Mouse (Mus musculus) Muller cell, postnatal 12 days (primary cell): ENCODE data around the gene Nars2.

ENCODE experiments used
- DNase-seq: peaks from one replicate; pipeline ENCODE4 v3.0.0-alpha.2; 2015; ENCODE audit errors: inconsistent ontology term

Gene Nars2

DNA sequence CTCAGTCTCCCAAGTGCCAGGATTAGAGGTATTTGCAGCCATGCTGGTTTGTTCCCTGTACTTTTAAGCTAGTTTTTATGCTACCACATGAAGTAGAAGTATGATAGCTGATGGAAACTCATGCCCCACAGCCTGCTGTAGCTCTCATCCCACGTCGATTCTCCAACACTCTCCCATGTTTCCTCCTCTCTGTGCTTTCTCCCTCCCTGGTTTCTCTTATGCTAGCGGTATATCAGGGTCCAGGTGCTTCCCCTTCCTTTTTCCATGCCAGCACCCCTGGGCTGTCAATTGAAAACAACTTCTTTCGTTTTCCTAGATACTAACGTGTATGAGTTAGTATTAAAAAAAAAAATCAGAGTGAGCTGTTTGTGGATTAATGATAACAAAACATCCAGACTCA, 120.8 kb downstream of the Nars2 start:
- no peak for DNase-seq

DNA sequence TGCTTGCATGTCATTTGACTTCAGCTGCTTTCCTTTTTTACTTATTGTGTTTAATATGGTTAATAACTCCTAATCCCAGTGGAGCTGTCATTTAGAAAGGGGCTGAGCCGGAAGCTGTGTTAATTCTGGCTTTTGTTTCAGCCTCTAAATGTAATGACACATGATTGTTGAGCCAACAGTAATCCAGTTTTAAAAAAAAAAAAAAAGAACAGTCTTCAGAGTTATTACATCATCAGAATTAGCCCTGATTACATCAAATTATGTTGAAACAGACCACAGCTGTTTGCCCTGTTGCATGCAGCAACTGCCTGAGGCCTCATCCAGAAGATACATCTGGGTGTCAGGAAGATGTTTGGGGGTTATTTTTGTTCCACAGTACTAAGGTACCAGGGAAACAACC, 123.7 kb downstream of the Nars2 start:
- DNase-seq: no peak

DNA sequence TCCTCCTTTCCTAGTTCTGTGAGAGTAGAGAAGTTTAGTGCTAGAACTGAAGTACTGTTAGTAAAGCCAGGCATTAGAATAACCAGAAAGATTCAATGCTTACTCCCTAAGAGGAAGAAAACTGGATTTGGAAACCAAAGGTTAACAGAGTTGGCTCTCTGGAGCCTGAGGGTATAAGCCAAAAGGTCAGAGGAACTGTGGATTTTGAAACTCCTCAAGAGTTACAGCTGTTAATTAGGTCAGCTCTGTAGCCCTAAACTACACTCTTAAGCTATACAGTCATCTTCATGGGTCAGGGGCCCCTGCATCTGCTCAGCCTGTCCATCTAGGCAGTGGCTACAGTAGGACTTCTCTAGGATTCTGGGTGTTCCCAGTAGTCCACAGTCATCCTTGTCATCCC, 125.7 kb downstream of the Nars2 start:
- DNase-seq: no peak

DNA sequence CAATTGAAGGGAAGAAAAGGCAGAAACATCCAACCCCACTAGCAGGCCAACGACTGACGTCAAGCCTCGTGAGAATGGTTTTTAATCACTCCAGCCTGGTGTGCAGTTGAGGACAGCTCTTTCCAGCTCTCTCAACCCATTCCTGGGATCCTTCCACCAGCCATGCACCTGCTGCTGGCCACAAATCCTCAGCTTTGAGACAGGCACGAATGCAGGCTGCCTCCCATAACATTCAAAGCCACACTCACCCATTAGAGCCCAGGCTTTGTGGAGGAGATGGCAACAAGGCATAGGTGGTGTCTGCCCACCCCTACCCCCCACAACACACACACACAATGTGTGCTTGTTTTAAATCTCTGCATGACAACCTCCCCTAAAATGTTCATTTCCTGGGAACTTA, 127.4 kb downstream of the Nars2 start:
- no peak for DNase-seq

DNA sequence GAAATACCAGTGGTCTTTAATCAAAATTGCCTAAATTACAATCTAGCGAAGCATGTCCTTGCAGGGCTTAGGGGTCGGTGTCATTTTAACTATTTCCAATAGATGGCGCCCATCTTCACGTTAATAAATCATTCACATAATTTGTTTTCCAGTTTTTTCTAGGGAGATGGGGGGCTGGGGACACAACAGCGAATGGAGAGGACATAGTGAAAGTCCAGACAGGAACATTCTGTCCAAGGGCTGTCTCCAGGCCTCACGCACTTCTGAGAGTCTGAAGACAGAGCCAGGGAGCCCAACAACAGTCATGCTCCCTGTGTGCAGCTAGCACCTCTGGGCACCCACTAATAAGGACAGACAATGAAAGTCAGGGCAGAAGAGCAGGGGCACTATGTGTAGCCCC, 127.8 kb downstream of the Nars2 start:
- DNase-seq: peak; percentile 49

DNA sequence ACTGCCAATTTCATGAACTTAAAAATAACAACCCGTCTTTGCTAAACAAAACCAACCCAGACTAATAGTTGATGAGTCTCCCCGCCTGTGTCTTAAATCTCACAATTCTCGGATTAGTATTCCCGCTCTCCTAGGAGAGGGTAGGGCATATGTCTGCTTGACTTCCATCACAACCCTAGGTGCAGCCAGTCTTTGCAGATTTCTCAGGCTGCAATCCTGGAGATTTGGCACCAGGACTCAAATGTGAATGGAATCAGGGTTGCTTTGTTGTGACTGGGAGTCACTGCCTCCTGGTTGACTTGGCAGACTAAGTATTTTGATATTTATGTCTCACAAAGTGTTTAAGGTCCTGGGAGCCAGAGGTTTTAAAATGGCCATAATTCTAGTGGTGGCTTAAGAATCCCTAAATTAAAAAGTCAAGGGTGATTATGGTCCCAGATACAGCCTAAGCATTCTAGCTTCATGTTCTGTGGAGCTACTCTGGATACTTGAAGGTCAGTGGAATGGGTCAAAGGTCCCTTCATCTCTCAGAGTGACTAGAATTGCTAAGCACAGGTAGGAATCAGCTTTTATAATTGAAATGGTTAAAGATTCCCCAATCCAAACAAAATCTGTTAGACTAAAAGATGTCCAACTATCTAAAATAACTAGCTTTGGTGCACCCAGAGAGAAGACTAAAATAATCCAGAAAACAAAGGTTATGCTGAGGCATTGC, 128.5 kb downstream of the Nars2 start:
- no peak for DNase-seq

DNA sequence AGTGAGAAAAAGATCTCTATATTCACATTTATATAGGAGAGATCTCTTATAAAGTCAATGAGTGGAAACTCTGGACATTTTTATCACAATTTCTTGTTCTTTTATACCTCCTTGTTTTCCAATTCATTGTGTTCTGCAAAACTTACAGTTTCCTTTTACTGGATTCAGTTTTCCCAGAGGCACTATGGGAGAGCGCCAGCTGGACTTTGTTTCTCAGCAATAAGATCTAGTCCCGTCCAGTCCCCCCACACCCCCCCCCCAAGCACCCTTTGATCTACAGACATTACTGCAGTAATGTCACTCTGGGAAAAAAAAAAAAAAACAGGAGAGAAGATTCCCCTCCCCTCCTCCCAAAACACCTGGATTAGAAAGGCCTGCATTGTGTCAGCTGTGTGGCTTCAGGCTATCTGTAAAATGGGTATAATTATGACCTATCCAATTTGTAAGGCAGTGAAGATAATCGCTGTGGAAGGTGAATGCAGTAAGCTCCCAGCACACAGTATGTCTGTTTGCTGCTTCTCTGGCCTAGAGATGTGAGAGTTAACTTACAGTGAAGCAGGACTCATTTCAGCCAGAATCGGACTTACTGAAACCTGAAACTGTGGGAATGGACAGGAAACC, 129.4 kb downstream of the Nars2 start:
- DNase-seq: no peak

DNA sequence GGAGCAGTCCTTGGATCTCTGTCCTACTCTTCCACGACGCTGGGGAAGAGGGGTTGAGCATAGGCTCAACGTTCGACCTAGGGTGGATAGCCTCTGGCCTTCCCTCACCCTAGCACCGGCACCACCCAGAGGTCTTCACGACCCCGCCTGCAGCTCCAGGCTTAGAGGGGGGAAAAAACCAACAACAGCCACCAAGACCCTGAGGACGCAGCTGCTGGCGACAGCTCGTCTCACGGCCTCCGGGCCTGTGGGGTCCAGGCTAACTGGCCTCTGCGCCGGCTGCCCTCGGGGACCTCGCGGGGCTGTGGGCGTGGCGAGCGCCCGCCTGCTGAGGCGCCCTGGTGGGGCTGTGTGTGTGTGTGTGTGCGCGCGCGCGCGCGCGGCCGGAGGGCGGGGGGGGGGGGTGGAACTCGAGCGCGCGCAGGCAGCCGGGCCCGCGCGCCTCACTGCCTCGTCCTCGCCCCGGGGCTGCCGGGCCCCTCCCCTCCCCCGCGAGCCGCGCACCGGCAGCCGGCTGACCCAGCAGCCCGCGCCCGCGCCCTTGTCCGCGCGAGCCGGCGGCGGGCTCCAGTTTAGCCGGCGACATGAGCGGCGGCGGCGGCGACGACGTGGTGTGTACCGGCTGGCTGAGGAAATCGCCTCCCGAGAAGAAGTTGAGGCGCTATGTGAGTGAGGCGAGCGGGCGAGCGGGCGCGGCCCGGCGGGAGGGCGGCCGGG, 130.1 kb downstream of the Nars2 start, which contains the start of gene Gab2:
Gene Gab2 (plus strand): TSS at position 345 of the 717 bp plus-strand sequence.
- peak; percentile 79 for DNase-seq

DNA sequence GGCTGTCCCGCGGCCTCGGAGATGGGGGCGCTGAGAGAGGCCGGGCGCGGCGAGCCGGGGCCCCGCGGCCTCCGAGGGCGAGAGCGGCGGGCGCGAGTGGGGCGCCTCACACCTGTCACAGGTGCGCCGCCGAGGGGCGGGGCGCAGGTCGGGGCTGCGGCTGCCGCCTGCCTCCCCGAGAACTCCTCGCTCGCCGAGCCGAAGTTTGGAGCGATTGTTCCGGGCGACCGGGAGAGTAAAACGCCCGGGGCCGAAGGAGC, 130.6 kb downstream of the Nars2 start:
- DNase-seq: no peak

DNA sequence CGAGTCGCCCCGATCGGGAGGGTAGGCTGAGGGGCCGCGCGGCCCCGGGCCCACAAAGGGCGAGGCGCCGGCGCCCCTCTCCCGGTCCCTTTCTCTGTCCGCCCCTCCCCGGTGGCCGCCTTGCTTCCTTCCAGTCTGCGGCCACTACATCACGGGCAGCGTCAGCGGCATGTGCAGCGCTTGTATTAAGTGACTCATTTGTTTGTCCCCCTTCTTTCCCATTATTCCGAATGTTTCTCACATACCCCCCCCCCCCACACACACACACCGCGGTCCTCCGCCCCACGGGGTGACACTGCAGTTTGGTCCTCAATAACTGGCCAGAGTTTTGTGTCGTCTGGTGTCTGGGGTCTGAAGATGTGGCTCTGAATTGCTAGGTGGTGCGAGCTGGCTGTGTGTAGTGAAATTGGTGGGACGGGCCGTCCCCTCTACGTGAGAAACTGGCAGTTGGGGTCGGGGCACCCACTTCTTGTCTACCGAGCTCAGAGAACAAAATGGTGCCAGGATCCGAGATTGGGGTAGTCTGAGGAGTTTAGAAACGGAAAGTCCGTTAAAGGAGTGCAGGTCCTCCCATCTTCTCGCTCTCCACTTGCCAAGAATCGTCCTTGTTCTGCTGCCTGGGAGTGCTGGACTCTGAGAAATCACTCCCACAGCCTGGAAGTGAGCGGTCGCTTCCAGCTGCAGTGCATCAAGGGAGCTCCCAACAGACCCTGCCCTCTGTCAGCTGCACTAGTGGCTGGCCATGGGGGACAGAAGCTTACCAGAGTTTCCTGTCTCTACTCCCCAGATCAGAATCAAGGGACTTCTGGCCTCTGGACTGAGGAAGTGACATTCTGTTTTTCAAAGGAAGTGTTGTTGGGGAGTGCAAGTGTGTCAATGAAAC, 131.2 kb downstream of the Nars2 start:
- DNase-seq: peak; percentile 79

DNA sequence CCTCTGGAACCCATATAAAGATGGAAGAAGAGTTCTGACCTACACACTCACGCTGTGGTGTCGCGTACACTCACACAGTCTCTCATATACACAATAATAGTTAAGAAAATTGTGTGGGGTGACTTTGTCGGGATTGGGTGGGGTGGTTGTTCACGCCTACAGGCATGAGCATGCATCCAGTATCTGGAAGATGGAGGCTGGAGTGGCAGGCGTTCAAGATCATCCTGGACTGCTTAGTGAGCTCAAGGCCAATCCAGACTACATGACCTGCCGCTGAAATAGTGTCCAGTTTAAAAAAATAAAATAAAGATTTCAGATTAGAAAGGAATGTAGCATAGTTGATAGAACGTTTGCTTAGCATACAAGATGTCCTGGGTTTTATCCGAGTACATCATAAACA, 132.3 kb downstream of the Nars2 start:
- no peak for DNase-seq

DNA sequence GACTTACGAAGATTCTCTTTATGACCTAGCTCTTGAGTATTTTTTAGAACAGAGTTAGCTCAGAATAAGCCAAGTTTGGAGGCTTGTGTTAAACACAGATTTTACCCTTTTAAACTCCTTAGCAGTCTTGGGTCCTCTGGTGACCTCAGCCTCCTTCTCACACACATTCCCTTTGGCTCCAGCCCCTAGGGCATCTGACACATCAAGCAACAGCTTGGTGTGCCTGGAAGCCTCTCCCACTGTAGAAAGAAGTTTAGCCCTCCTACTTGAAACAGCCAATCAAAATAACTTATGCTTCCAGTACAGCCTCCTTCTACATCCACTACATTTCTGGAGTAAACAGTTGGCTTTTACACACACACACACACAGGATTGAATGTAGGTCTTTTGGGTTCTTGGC, 132.9 kb downstream of the Nars2 start:
- peak; percentile 50 for DNase-seq

DNA sequence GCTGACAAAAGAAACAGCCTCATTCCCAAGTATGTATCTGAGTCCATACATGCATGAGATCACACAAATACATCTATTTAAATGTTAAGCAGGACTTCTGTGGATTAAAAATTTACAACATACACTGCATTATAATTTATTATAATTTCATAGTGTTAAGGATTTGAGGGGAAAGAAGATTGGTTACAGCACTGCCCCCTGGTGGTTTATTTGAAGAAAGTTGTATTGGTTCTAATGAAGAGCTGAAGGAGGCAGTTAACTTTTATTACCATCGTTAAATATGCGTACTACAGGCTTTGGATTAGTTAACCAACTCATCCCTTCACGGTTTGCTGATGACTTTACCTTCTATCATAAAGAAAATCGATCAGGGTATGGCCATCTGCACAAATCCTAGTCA, 134.0 kb downstream of the Nars2 start:
- DNase-seq: no peak

DNA sequence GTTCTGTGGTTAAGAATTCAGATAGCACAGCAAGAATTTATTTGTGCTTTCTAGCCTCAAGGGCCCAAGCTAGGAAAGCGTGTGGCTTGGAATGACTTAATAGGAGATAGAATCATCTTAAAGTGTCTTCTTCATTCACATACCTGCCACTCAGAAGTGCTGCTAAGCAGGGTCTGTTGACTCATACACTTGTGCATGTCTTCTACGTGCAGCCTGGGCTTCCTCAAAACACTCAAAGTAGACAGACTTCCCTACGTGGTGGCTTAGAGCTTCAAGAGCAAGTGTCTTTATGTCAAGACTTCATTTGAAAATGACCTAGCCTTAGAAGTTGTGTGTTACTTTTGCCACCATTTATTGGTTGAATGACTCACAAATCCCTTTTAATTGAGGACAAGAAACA, 142.9 kb downstream of the Nars2 start:
- DNase-seq: no peak

DNA sequence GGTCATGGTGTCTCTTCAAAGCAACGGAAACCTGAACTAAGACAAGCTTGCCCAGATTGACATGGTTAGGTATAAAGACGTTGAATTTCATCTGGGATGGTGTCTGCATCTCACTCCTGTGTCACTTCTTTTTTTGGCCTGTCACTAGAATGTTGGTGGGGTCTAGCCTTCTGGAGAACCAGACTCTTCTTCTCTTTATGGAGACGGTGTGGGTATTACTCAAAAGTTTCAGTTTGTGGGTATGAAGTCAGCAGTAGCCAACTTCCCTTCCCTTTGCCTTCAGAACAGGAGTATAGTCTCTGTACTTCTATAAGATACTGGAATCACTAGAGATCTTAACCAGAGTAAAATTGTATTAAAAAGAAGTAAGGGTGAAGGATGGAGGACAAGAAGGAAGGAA, 156.8 kb downstream of the Nars2 start:
- DNase-seq: no peak
